Mouse (Mus musculus): Measurements from ENCODE around the gene Idh1. TPM values are rescaled to one million over a fixed set of nuclear protein-coding genes. Genes with fewer than 3 reads are reported as not detected.

Gene Idh1
- total and polyA plus RNA-seq, 2 experiments: 137 to 624 TPM

DNA sequence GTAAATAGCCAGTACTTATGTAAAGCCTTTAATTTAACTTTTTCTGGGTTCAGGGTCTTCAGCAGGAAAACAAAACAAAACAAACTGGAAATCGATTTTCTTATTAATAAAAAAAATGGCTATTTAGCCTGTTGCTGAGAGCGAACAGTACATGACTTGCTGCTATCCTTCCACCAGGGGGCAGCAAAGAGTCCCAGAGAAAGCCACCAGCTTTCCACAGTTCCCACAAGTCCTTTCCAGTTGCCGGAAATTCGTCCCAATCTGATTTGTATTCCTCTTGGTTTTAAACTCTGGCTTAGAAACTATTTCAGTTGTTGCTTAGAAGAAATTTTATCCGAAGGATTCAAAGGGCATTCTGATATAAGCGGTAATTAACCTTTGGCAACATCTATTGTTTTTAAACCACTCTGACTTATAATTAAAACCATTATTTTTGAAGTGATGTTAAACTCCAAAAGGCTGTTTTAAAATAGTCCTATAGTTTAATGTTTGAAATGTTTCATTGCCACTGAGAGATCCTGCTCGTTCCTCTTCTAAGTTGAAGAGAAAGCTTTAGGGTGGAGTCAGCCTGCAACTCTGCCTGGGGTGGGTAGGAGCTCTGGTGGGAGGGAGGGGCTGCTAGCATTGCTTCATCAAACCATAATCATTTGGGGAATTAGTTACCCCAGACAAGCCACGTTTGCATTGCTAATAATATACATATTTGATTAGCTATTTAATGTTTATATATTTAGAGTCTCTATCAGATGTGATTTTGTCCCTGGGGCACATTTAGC lies 74.1 kb downstream of the Idh1 start:
- Histone ChIP-seq H3K4me1 (ENCODE audit: control insufficient read depth, insufficient read depth, low read length) (peaks cover 5% of the 10 kb centered on the region; the same call in 1 of the 2 replicates), H3K27ac (replicated peaks; ENCODE audit: insufficient read depth, low read depth, low read length) (peak overlapping the region; percentile 85), H3K4me3 (ENCODE audit: insufficient read depth, low read depth, low read length) (peak overlapping the region; percentile 35; the same call in 1 of the 2 replicates), H3K27me3 (ENCODE audit: control insufficient read depth, insufficient read depth, low read length) (no peaks in the 10 kb centered on the region), H3K79me2 (ENCODE audit: control insufficient read depth, insufficient read depth, low read length) (no peaks in the 10 kb centered on the region), H3K9ac (ENCODE audit: low read depth, low read length) (peak overlapping the region; percentile 64), H3K36me3 (ENCODE audit: control insufficient read depth, insufficient read depth, low read length) (no peaks in the 10 kb centered on the region)
- DNase-seq (ENCODE audit: extremely low read depth, low read depth, low spot score): peak; percentile 83
- 2% methylated on average over 8 of the region's 8 CpGs for WGBS
- no peak for TF ChIP-seq POLR2A (IDR thresholded peaks at IDR 0.05; ENCODE audit: extremely low read depth, insufficient read depth, low read length)
- TF ChIP-seq CTCF (IDR thresholded peaks at IDR 0.05; ENCODE audit: low read depth, low read length): peak; percentile 71

- Histone ChIP-seq H3K79me2 (ENCODE audit: control insufficient read depth, insufficient read depth, low read length) (no peaks in the 10 kb centered on the region), H3K4me3 (ENCODE audit: insufficient read depth, low read depth, low read length) (no peak overlapping the region), H3K9ac (ENCODE audit: low read depth, low read length) (no peak overlapping the region), H3K36me3 (ENCODE audit: control insufficient read depth, insufficient read depth, low read length) (no peaks in the 10 kb centered on the region), H3K27ac (replicated peaks; ENCODE audit: insufficient read depth, low read depth, low read length) (no peak overlapping the region), H3K4me1 (ENCODE audit: control insufficient read depth, insufficient read depth, low read length) (peaks cover 5% of the 10 kb centered on the region; the same call in 1 of the 2 replicates), H3K27me3 (ENCODE audit: control insufficient read depth, insufficient read depth, low read length) (no peaks in the 10 kb centered on the region)
- no peak for DNase-seq (ENCODE audit: extremely low read depth, low read depth, low spot score)
- WGBS: 78% methylated on average over 25 of the region's 25 CpGs
- no peak for TF ChIP-seq CTCF (IDR thresholded peaks at IDR 0.05; ENCODE audit: low read depth, low read length)
- TF ChIP-seq POLR2A (IDR thresholded peaks at IDR 0.05; ENCODE audit: extremely low read depth, insufficient read depth, low read length): no peak
Measured at GRCm38 (mm10) chr1:65109756-65110435, 76.4 kb downstream of the Idh1 start.

DNA sequence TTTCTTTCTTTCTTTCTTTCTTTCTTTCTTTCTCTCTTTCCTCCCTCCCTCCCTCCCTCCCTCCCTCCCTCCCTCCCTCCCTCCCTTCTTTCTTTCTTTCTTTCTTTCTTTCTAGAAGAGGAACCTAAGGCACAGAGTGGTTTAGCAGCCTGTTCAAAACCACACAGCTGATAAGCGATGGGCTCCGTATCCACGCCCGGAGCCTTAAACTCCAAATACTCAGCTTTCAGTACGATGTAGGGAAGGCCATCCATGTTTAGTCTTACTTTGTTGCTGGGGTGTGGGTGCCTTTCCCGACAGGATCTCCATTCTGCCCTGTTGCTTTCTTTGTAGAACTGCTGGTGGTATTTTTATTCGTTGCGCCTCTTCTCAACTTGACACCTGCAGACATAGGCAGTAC lies 77.1 kb downstream of the Idh1 start:
- Histone ChIP-seq H3K36me3 (ENCODE audit: control insufficient read depth, insufficient read depth, low read length) (no peaks in the 10 kb centered on the region), H3K27me3 (ENCODE audit: control insufficient read depth, insufficient read depth, low read length) (no peaks in the 10 kb centered on the region), H3K4me3 (ENCODE audit: insufficient read depth, low read depth, low read length) (no peak overlapping the region), H3K79me2 (ENCODE audit: control insufficient read depth, insufficient read depth, low read length) (no peaks in the 10 kb centered on the region), H3K27ac (replicated peaks; ENCODE audit: insufficient read depth, low read depth, low read length) (no peak overlapping the region), H3K9ac (ENCODE audit: low read depth, low read length) (no peak overlapping the region), H3K4me1 (ENCODE audit: control insufficient read depth, insufficient read depth, low read length) (peaks cover 5% of the 10 kb centered on the region; the same call in 1 of the 2 replicates)
- WGBS: 90% methylated on average over 8 of the region's 8 CpGs
- no peak for TF ChIP-seq CTCF (IDR thresholded peaks at IDR 0.05; ENCODE audit: low read depth, low read length)
- no peak for TF ChIP-seq POLR2A (IDR thresholded peaks at IDR 0.05; ENCODE audit: extremely low read depth, insufficient read depth, low read length)
- DNase-seq (ENCODE audit: extremely low read depth, low read depth, low spot score): no peak

Other genes with a start within 250 kb of the Idh1 start
- gene Plekhm3, start 229.7 kb downstream of the Idh1 start, total RNA-seq (2014; rRNA removed): 2.8 TPM in 2 replicates
- gene Plekhm3, start 229.7 kb downstream of the Idh1 start, polyA plus RNA-seq (2012; rRNA removed): 0.44 and 0.73 TPM in 2 replicates
- gene Akr1cl, start 153.7 kb downstream of the Idh1 start, total RNA-seq (2014; rRNA removed): 0.18 and 6.6 TPM in 2 replicates
- not detected in 2 replicates for gene Akr1cl, start 153.7 kb downstream of the Idh1 start, polyA plus RNA-seq (2012; rRNA removed)
- not detected in 2 replicates for gene Cryge, start 135.4 kb downstream of the Idh1 start, total RNA-seq (2014; rRNA removed)
- gene Cryge, start 135.4 kb downstream of the Idh1 start, polyA plus RNA-seq (2012; rRNA removed): not detected in 2 replicates
- not detected in 2 replicates for gene Crygd, start 123.0 kb downstream of the Idh1 start, total RNA-seq (2014; rRNA removed)
- not detected in 2 replicates for gene Crygd, start 123.0 kb downstream of the Idh1 start, polyA plus RNA-seq (2012; rRNA removed)
- not detected in 2 replicates for gene Crygc, start 112.8 kb downstream of the Idh1 start, total RNA-seq (2014; rRNA removed)
- not detected in 2 replicates for gene Crygc, start 112.8 kb downstream of the Idh1 start, polyA plus RNA-seq (2012; rRNA removed)
- not detected in 2 replicates for gene Crygb, start 104.2 kb downstream of the Idh1 start, total RNA-seq (2014; rRNA removed)
- not detected in 2 replicates for gene Crygb, start 104.2 kb downstream of the Idh1 start, polyA plus RNA-seq (2012; rRNA removed)
- not detected in 2 replicates for gene Cryga, start 83.1 kb downstream of the Idh1 start, total RNA-seq (2014; rRNA removed)
- gene Cryga, start 83.1 kb downstream of the Idh1 start, polyA plus RNA-seq (2012; rRNA removed): not detected in 2 replicates
- gene Gm28845, start 66.9 kb downstream of the Idh1 start, total RNA-seq (2014; rRNA removed): not detected in 2 replicates
- not detected in 2 replicates for gene Gm28845, start 66.9 kb downstream of the Idh1 start, polyA plus RNA-seq (2012; rRNA removed)
- not detected in 2 replicates for gene D630023F18Rik, start 63.3 kb downstream of the Idh1 start, total RNA-seq (2014; rRNA removed)
- 0.17 TPM in 1 of 2 replicates, not detected in the other for gene D630023F18Rik, start 63.3 kb downstream of the Idh1 start, polyA plus RNA-seq (2012; rRNA removed)
- gene Pikfyve, start 183 bp upstream of the Idh1 start, total RNA-seq (2014; rRNA removed): 18.7 and 21.1 TPM in 2 replicates
- 2.8 and 2.9 TPM in 2 replicates for gene Pikfyve, start 183 bp upstream of the Idh1 start, polyA plus RNA-seq (2012; rRNA removed)
- gene Pth2r, start 95.6 kb upstream of the Idh1 start, total RNA-seq (2014; rRNA removed): not detected in 2 replicates
- gene Pth2r, start 95.6 kb upstream of the Idh1 start, polyA plus RNA-seq (2012; rRNA removed): not detected in 2 replicates

All from liver, adult 2 months (tissue).